Mouse (Mus musculus): ENCODE results near the gene Slc13a2. TPM values are rescaled to one million over a fixed set of nuclear protein-coding genes. Genes with fewer than 3 reads are reported as not detected.
A peak's percentile ranks its signal among the peaks of the same experiment; 100 is the strongest.

Slc13a2 gene
- polyA plus RNA-seq, 1 experiment from 2014 or later, result not detected

DNA sequence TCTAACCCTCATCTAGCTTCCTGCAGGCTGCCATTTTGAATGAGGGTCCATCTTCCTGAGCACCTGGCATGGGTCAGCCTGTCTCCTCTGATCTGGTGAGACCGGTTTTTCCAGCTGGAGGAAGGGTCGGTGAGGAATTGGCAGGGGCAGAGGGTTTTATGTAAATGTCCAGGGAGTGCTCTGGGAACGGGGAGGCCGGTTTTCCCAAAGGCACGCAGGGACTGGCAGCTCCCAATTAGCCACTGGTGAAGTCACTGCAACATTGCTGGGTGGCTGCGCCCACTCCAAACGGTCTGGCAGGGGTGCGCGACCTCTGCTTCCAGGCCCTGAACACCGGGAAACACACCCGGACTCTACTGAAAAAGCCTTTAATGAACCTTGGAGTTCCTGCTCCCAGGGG, 25.1 kb downstream of the Slc13a2 start:
- Histone ChIP-seq H3K27ac (ENCODE audit: low read depth, low read length) (no peak overlapping the region), H3K36me3 (ENCODE audit: control insufficient read depth, insufficient read depth, low read length) (no peaks in the 10 kb centered on the region), H3K4me1 (replicated peaks; ENCODE audit: control insufficient read depth, insufficient read depth, low read length) (no peaks in the 10 kb centered on the region), H3K27me3 (ENCODE audit: control insufficient read depth, insufficient read depth, low read length) (0 out of 2 replicates have a peak, but pooled peaks cover 3% of the 10 kb centered on the region), H3K9ac (ENCODE audit: low read depth, low read length) (peak overlapping the region; percentile 49), H3K9me3 (ENCODE audit: control insufficient read depth, low read length) (no peaks in the 10 kb centered on the region), H3K4me2 (replicated peaks; ENCODE audit: low read depth, low read length) (peak overlapping the region; percentile 44), H3K4me3 (ENCODE audit: low read depth, low read length) (no peak overlapping the region)
- DNase-seq (ENCODE audit: low spot score), result peak; percentile 17
- 39% methylated on average over 11 of the region's 11 CpGs for WGBS
- no peak for ATAC-seq (ENCODE audit: low FRiP score)

GRCm38 (mm10) chr11:78392728-78393127, 29.3 kb downstream of the Slc13a2 start:
- DNase-seq (ENCODE audit: low spot score), result no peak
- Histone ChIP-seq H3K27ac (ENCODE audit: low read depth, low read length) (no peak overlapping the region), H3K4me2 (replicated peaks; ENCODE audit: low read depth, low read length) (no peak overlapping the region), H3K36me3 (ENCODE audit: control insufficient read depth, insufficient read depth, low read length) (no peaks in the 10 kb centered on the region), H3K4me1 (replicated peaks; ENCODE audit: control insufficient read depth, insufficient read depth, low read length) (no peaks in the 10 kb centered on the region), H3K4me3 (ENCODE audit: low read depth, low read length) (no peak overlapping the region), H3K9ac (ENCODE audit: low read depth, low read length) (no peak overlapping the region), H3K27me3 (ENCODE audit: control insufficient read depth, insufficient read depth, low read length) (0 out of 2 replicates have a peak, but pooled peaks cover 3% of the 10 kb centered on the region), H3K9me3 (ENCODE audit: control insufficient read depth, low read length) (no peaks in the 10 kb centered on the region)
- no peak for ATAC-seq (ENCODE audit: low FRiP score)
- 82% methylated on average over 3 of the region's 3 CpGs for WGBS

GRCm38 (mm10) chr11:78386508-78387043, 35.4 kb downstream of the Slc13a2 start, which contains the start of gene Foxn1:
Foxn1 (minus strand) TSS chr11:78386558.
- Histone ChIP-seq H3K27ac (ENCODE audit: low read depth, low read length) (no peak within 1 kb of the TSS), H3K9me3 (ENCODE audit: control insufficient read depth, low read length) (no peaks in the 10 kb centered on the region), H3K27me3 (ENCODE audit: control insufficient read depth, insufficient read depth, low read length) (no peaks in the 10 kb centered on the region), H3K9ac (ENCODE audit: low read depth, low read length) (no peak within 1 kb of the TSS), H3K36me3 (ENCODE audit: control insufficient read depth, insufficient read depth, low read length) (no peaks in the 10 kb centered on the region), H3K4me2 (replicated peaks; ENCODE audit: low read depth, low read length) (no peak within 1 kb of the TSS), H3K4me3 (ENCODE audit: low read depth, low read length) (no peak within 1 kb of the TSS), H3K4me1 (replicated peaks; ENCODE audit: control insufficient read depth, insufficient read depth, low read length) (no peaks in the 10 kb centered on the region)
- DNase-seq (ENCODE audit: low spot score), result no peak
- no peak for ATAC-seq (ENCODE audit: low FRiP score)
- WGBS, result 86% methylated on average over 14 of the region's 14 CpGs

- no peaks in the 10 kb centered on the region for H3K4me1 ChIP-seq (replicated peaks; ENCODE audit: control insufficient read depth, insufficient read depth, low read length)
- DNase-seq (ENCODE audit: low spot score) (no peak), ATAC-seq (ENCODE audit: low FRiP score) (no peak)
- no peaks in the 10 kb centered on the region for H3K27me3 ChIP-seq (ENCODE audit: control insufficient read depth, insufficient read depth, low read length)
- H3K9me3 ChIP-seq (ENCODE audit: control insufficient read depth, low read length), result no peaks in the 10 kb centered on the region
- no peaks in the 10 kb centered on the region for H3K36me3 ChIP-seq (ENCODE audit: control insufficient read depth, insufficient read depth, low read length)
- H3K27ac ChIP-seq (ENCODE audit: low read depth, low read length), result no peak overlapping the region
- WGBS, result 88% methylated on average over 10 of the region's 10 CpGs
- H3K4me2 ChIP-seq (replicated peaks; ENCODE audit: low read depth, low read length), result no peak overlapping the region
- no peak overlapping the region for H3K9ac ChIP-seq (ENCODE audit: low read depth, low read length)
- H3K4me3 ChIP-seq (ENCODE audit: low read depth, low read length), result no peak overlapping the region
Observed at GRCm38 (mm10) chr11:78385776-78386175, 36.2 kb downstream of the Slc13a2 start.

GRCm38 (mm10) chr11:78382701-78383100, 39.3 kb downstream of the Slc13a2 start:
- 37% methylated on average over 5 of the region's 5 CpGs for WGBS
- no peaks in the 10 kb centered on the region for H3K36me3 ChIP-seq (ENCODE audit: control insufficient read depth, insufficient read depth, low read length)
- DNase-seq (ENCODE audit: low spot score) (no peak), ATAC-seq (ENCODE audit: low FRiP score) (no peak)
- no peaks in the 10 kb centered on the region for H3K4me1 ChIP-seq (replicated peaks; ENCODE audit: control insufficient read depth, insufficient read depth, low read length)
- no peaks in the 10 kb centered on the region for H3K27me3 ChIP-seq (ENCODE audit: control insufficient read depth, insufficient read depth, low read length)
- H3K4me3 ChIP-seq (ENCODE audit: low read depth, low read length), result no peak overlapping the region
- H3K9me3 ChIP-seq (ENCODE audit: control insufficient read depth, low read length), result no peaks in the 10 kb centered on the region
- no peak overlapping the region for H3K4me2 ChIP-seq (replicated peaks; ENCODE audit: low read depth, low read length)
- H3K27ac ChIP-seq (ENCODE audit: low read depth, low read length), result no peak overlapping the region
- no peak overlapping the region for H3K9ac ChIP-seq (ENCODE audit: low read depth, low read length)

GRCm38 (mm10) chr11:78382286-78382685, 39.7 kb downstream of the Slc13a2 start:
- H3K4me3 ChIP-seq (ENCODE audit: low read depth, low read length), result no peak overlapping the region
- no peak overlapping the region for H3K9ac ChIP-seq (ENCODE audit: low read depth, low read length)
- DNase-seq (ENCODE audit: low spot score) (no peak), ATAC-seq (ENCODE audit: low FRiP score) (no peak)
- 87% methylated on average over 7 of the region's 7 CpGs for WGBS
- H3K36me3 ChIP-seq (ENCODE audit: control insufficient read depth, insufficient read depth, low read length), result no peaks in the 10 kb centered on the region
- H3K9me3 ChIP-seq (ENCODE audit: control insufficient read depth, low read length), result no peaks in the 10 kb centered on the region
- no peak overlapping the region for H3K4me2 ChIP-seq (replicated peaks; ENCODE audit: low read depth, low read length)
- no peaks in the 10 kb centered on the region for H3K4me1 ChIP-seq (replicated peaks; ENCODE audit: control insufficient read depth, insufficient read depth, low read length)
- H3K27me3 ChIP-seq (ENCODE audit: control insufficient read depth, insufficient read depth, low read length), result no peaks in the 10 kb centered on the region
- no peak overlapping the region for H3K27ac ChIP-seq (ENCODE audit: low read depth, low read length)

DNA sequence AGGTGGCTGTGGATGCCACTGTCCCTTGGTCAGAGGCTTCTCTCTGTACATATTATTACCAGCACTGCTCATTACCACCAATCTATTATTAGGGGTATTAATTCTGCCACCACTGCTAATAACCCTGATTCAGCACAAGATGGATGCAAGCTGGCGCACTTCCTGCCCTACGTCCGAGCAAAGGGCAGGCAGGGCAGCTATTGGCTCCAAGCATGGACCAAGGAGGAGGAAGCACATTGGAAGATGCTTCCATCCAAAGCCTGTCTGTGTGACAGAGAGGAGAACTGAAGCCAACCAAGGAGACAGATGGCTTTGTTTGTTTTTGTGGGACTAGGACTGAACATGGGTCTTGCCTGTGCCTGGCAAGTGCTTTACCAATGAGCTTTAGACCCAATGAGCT, 41.0 kb downstream of the Slc13a2 start:
- ATAC-seq (ENCODE audit: low FRiP score), result no peak
- 87% methylated on average over 3 of the region's 3 CpGs for WGBS
- Histone ChIP-seq H3K36me3 (ENCODE audit: control insufficient read depth, insufficient read depth, low read length) (no peaks in the 10 kb centered on the region), H3K4me1 (replicated peaks; ENCODE audit: control insufficient read depth, insufficient read depth, low read length) (no peaks in the 10 kb centered on the region), H3K9ac (ENCODE audit: low read depth, low read length) (no peak overlapping the region), H3K4me2 (replicated peaks; ENCODE audit: low read depth, low read length) (no peak overlapping the region), H3K9me3 (ENCODE audit: control insufficient read depth, low read length) (no peaks in the 10 kb centered on the region), H3K4me3 (ENCODE audit: low read depth, low read length) (no peak overlapping the region), H3K27ac (ENCODE audit: low read depth, low read length) (no peak overlapping the region), H3K27me3 (ENCODE audit: control insufficient read depth, insufficient read depth, low read length) (no peaks in the 10 kb centered on the region)
- DNase-seq (ENCODE audit: low spot score), result no peak

DNA sequence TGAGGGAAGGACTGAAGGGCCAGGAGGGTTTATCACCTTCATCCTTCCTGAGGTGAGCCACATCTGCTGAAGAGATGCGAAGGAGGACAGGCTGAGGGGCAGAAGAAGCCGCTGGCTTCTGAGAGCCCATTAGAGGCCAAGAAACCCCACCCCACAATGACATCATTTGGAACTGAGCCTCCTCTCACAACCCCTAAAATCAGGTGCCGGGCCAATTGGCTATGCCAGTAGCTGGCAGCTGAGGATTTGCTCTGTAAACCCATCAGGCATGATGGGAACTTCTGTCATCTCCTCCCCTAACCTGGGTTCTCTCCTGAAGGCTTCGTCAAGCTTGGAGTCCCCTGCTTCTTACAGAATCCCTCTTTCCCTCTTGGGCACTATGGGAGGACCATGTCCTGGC, 41.7 kb downstream of the Slc13a2 start:
- WGBS, result 78% methylated on average over 4 of the region's 4 CpGs
- no peaks in the 10 kb centered on the region for H3K36me3 ChIP-seq (ENCODE audit: control insufficient read depth, insufficient read depth, low read length)

GRCm38 (mm10) chr11:78377549-78378159, 44.4 kb downstream of the Slc13a2 start:
- H3K36me3 ChIP-seq (ENCODE audit: control insufficient read depth, insufficient read depth, low read length), result no peaks in the 10 kb centered on the region

More for the DNA sequence above, 41.7 kb downstream of the Slc13a2 start:
- Histone ChIP-seq H3K4me3 (ENCODE audit: low read depth, low read length) (no peak overlapping the region), H3K4me2 (replicated peaks; ENCODE audit: low read depth, low read length) (no peak overlapping the region), H3K27ac (ENCODE audit: low read depth, low read length) (no peak overlapping the region), H3K9ac (ENCODE audit: low read depth, low read length) (no peak overlapping the region), H3K27me3 (ENCODE audit: control insufficient read depth, insufficient read depth, low read length) (no peaks in the 10 kb centered on the region), H3K9me3 (ENCODE audit: control insufficient read depth, low read length) (no peaks in the 10 kb centered on the region), H3K4me1 (replicated peaks; ENCODE audit: control insufficient read depth, insufficient read depth, low read length) (no peaks in the 10 kb centered on the region)
- no peak for ATAC-seq (ENCODE audit: low FRiP score)
- no peak for DNase-seq (ENCODE audit: low spot score)

More at GRCm38 (mm10) chr11:78377549-78378159, 44.4 kb downstream of the Slc13a2 start:
- Histone ChIP-seq H3K9ac (ENCODE audit: low read depth, low read length) (no peak overlapping the region), H3K4me1 (replicated peaks; ENCODE audit: control insufficient read depth, insufficient read depth, low read length) (no peaks in the 10 kb centered on the region), H3K27me3 (ENCODE audit: control insufficient read depth, insufficient read depth, low read length) (no peaks in the 10 kb centered on the region), H3K27ac (ENCODE audit: low read depth, low read length) (no peak overlapping the region), H3K9me3 (ENCODE audit: control insufficient read depth, low read length) (no peaks in the 10 kb centered on the region), H3K4me3 (ENCODE audit: low read depth, low read length) (no peak overlapping the region), H3K4me2 (replicated peaks; ENCODE audit: low read depth, low read length) (no peak overlapping the region)
- DNase-seq (ENCODE audit: low spot score), result no peak
- no peak for ATAC-seq (ENCODE audit: low FRiP score)
- WGBS, result 58% methylated on average over 10 of the region's 12 CpGs
